Mouse (Mus musculus): Measurements from ENCODE around the gene Ppm1n.

Ppm1n gene

GRCm38 (mm10) chr7:19306819-19307738, 27.2 kb upstream of the Ppm1n start:
- no peak for DNase-seq

GRCm38 (mm10) chr7:19305796-19306765, 26.2 kb upstream of the Ppm1n start:
- DNase-seq, result no peak

GRCm38 (mm10) chr7:19305413-19305735, 25.5 kb upstream of the Ppm1n start:
- DNase-seq, result no peak

GRCm38 (mm10) chr7:19304501-19305412, 24.9 kb upstream of the Ppm1n start:
- no peak for DNase-seq

- DNase-seq, result peak; percentile 68
Observed at GRCm38 (mm10) chr7:19303770-19304169, 23.9 kb upstream of the Ppm1n start.

- no peak for DNase-seq
Observed at GRCm38 (mm10) chr7:19303046-19303305, 23.1 kb upstream of the Ppm1n start.

- DNase-seq, result no peak
Observed at GRCm38 (mm10) chr7:19302264-19303045, 22.6 kb upstream of the Ppm1n start.

GRCm38 (mm10) chr7:19301461-19302263, 21.8 kb upstream of the Ppm1n start:
- DNase-seq, result no peak

GRCm38 (mm10) chr7:19300501-19301421, 20.9 kb upstream of the Ppm1n start:
- peak; percentile 83 for DNase-seq

GRCm38 (mm10) chr7:19299194-19299593, 19.3 kb upstream of the Ppm1n start:
- DNase-seq, result no peak

- no peak for DNase-seq
Observed at GRCm38 (mm10) chr7:19297794-19298193, 17.9 kb upstream of the Ppm1n start.

- DNase-seq, result no peak
Observed at GRCm38 (mm10) chr7:19297034-19297433, 17.2 kb upstream of the Ppm1n start.

- peak; percentile 96 for DNase-seq
Observed at GRCm38 (mm10) chr7:19295503-19296185, 15.8 kb upstream of the Ppm1n start.

- no peak for DNase-seq
Observed at GRCm38 (mm10) chr7:19290969-19291596, 11.2 kb upstream of the Ppm1n start.

- no peak for DNase-seq
Observed at GRCm38 (mm10) chr7:19284763-19285162, 4.9 kb upstream of the Ppm1n start.

GRCm38 (mm10) chr7:19283406-19283804, 3.5 kb upstream of the Ppm1n start:
- DNase-seq, result peak; percentile 43

GRCm38 (mm10) chr7:19282791-19283405, 3.0 kb upstream of the Ppm1n start:
- no peak for DNase-seq

GRCm38 (mm10) chr7:19282385-19282784, 2.5 kb upstream of the Ppm1n start, which contains the start of gene Rtn2:
Gene Rtn2 (plus strand): TSS chr7:19282624.
- peak; percentile 89 for DNase-seq
